Mouse (Mus musculus) naive thymus-derived CD4-positive, alpha-beta T cell, adult 5 months (primary cell): ENCODE results near the gene Tmod1. TPM values are rescaled to one million over a fixed set of nuclear protein-coding genes. Genes with fewer than 3 reads are reported as not detected.

Experiments used
- polyA plus RNA-seq: library from polyadenylated mRNA; unstranded; fragments of 100-300 nt; shearing (Covaris generic); gene quantifications from one replicate; pipeline ENCODE4 v1.2.1, GENCODE M21; 2017

The Tmod1 gene
- not detected for polyA plus RNA-seq

DNA sequence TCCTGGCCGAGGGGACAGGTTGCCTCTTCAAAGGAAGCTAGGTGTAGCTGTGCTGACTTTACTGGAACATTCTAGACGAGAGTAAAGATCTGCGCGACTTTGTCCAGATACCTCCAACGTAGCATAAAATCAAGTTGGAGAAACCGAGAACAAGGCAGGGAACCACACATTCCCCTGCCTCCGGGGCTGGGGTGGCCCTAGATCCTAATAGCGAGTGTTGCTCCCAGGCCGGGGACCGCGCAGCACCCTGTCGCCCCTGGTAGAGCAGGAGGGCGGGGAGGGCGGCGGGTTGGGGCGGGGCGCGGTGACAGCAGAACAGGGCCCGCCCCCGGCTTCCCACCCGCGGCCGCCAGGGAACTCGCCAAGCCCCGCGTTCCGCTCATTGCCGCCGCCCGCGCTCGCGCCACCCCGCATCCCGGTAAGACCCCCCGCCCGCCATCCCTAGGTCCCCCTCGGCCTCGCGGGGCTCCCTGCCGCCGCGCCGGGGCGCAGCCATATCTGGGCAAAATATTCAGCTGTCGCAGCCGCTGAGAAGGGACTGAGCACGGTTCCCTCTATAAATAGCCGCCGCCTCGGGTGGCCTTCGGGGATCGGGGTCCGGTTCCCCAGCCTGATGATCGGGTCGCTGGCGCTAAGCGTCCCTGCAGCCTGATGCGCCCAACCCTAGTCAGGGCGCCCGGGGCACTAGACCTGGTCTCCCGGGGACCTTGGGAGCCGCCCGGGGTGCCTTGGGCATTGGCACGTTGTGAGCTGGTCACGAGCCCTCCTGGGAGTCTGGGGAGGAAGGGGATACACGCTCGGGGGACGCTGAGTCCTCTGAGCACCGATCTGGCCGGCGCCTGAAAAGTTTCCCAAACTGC lies at the start of gene Tmod1:
Gene Tmod1 (plus strand): TSS at position 44 of the 860 bp plus-strand sequence.

DNA sequence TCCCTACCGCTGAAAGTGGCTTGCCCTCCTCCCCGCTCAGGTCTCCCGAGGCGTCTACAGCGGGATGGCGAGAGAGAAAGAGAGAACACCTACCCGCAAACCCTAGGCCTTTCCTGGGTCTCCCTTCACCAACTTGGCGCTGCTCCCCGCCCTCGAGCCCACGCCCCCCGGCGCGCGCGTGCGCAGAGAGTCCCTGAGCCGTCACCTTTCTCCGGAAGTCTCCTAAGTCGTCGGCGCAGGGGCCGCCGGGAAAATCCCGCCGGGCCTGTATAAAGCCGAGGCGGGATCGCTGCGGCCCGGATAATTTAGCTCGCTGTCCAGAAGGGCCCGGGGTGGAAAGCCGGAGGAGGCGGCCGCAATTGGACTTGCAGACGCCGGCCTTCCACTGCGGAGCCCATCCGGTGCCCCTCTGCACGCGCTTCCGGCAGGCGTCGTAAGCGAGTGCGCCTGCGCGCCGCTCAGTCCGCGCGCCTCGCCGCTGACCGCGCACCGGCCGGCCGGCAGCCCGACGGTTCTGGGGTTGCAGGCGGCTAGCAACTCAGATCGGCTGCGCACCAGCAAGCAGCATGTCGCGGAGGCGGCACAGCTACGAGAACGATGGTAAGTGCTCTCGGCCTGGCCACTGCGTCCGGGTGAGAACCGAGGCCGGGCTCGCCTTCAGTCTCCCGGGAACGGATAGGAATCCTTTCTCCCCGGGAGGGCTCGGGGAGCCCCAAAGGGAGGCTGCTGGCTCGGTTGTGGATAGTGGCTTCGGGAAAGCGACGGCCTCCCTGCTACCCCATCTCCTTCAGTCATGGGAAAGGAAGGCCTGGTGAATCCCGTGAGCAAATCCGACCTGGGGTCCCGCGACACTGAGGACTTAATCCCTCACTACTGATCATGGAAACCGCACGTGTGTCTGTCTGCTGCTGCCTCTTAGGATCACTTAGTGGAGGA lies 99.8 kb downstream of the Tmod1 start, which contains the start of the genes Ncbp1 and Tstd2:
Gene Ncbp1 (plus strand): TSS at position 327 of the 936 bp plus-strand sequence.
Gene Tstd2 (minus strand): TSS at position 408 of the 936 bp plus-strand sequence.

Other genes with a start within 250 kb of the Tmod1 start
- 2.8 TPM for gene Aldh1b1, start 239.9 kb upstream of the Tmod1 start, polyA plus RNA-seq
- not detected for gene Igfbpl1, start 212.0 kb upstream of the Tmod1 start, polyA plus RNA-seq
- gene Stra6l, start 190.3 kb upstream of the Tmod1 start, polyA plus RNA-seq: 0.06 TPM
- gene Ccdc180, start 148.6 kb upstream of the Tmod1 start, polyA plus RNA-seq: 0.10 TPM
- 5.8 TPM for gene Tdrd7, start 73.6 kb upstream of the Tmod1 start, polyA plus RNA-seq
- gene Ncbp1, start 99.7 kb downstream of the Tmod1 start, polyA plus RNA-seq: 117 TPM
- gene Tstd2, start 99.8 kb downstream of the Tmod1 start, polyA plus RNA-seq: 38.1 TPM
- gene Xpa, start 157.4 kb downstream of the Tmod1 start, polyA plus RNA-seq: 32.1 TPM